Mouse (Mus musculus) hindbrain, embryonic 16.5 days (tissue): ENCODE results near the gene Ripor1. TPM values are rescaled to one million over a fixed set of nuclear protein-coding genes. Genes with fewer than 3 reads are reported as not detected.

Experiments
- ATAC-seq: fragments of 200-750 bp; cut with Nextera tagmentation; 2 replicates; pipeline ENCODE4 v1.8.0; 2017; ENCODE audit warnings: moderate TSS enrichment, moderate library complexity
- H3K27ac ChIP-seq: fragments of 300-500 bp; sonication (generic); 2 replicates; pipeline ENCODE4 v1.5.1; 2014; ENCODE audit warnings: low read depth, mild to moderate bottlenecking, control low read depth, low read length, moderate library complexity
- H3K27me3 ChIP-seq: fragments of 300-500 bp; sonication (generic); replicated peaks from 2 replicates; pipeline ENCODE4 v1.6.1; 2014; ENCODE audit warnings: low read length; ENCODE audit not compliant: control insufficient read depth, insufficient read depth
- H3K36me3 ChIP-seq: fragments of 300-500 bp; sonication (generic); 2 replicates; pipeline ENCODE4 v1.6.1; 2014; ENCODE audit warnings: mild to moderate bottlenecking, low read length, moderate library complexity, mixed read lengths; ENCODE audit not compliant: control insufficient read depth, insufficient read depth
- H3K4me1 ChIP-seq: fragments of 300-500 bp; sonication (generic); 2 replicates; pipeline ENCODE4 v1.6.1; 2014; ENCODE audit warnings: low read depth, low read length; ENCODE audit not compliant: control insufficient read depth, insufficient read depth
- H3K4me2 ChIP-seq: fragments of 300-500 bp; sonication (generic); 2 replicates; pipeline ENCODE4 v1.6.1; 2014; ENCODE audit warnings: mild to moderate bottlenecking, low read length, control low read depth, moderate library complexity
- H3K4me3 ChIP-seq: fragments of 300-500 bp; sonication (generic); 2 replicates; pipeline ENCODE4 v1.5.1; 2014; ENCODE audit warnings: mild to moderate bottlenecking, low read length, control low read depth, moderate library complexity
- H3K9ac ChIP-seq: fragments of 300-500 bp; sonication (generic); 2 replicates; pipeline ENCODE4 v1.6.1; 2014; ENCODE audit warnings: low read depth, mild to moderate bottlenecking, control low read depth, low read length, moderate library complexity
- H3K9me3 ChIP-seq: fragments of 300-500 bp; sonication (generic); 2 replicates; pipeline ENCODE4 v1.6.1; 2014; ENCODE audit warnings: mild to moderate bottlenecking, low read length, moderate library complexity; ENCODE audit not compliant: control insufficient read depth
- WGBS: fragments of 180-500 bp; shearing (Covaris S2); extraction: QIAGEN DNeasy Blood & Tissue Kit; methylation state at CpG from one replicate; pipeline ENCODE4 v1.1.7; 2014; 5-methylcytosine and 5-hydroxymethylcytosine counted together
- polyA plus RNA-seq: library from polyadenylated mRNA; unstranded; fragments of >200 nt; fragmentation: Nextera tagmentation; extraction: Ambion mirVana; gene quantifications from 2 replicates; pipeline ENCODE4 v1.2.1, GENCODE M21; 2015

Gene Ripor1
- polyA plus RNA-seq, 1 experiment from 2014 or later = 37.2 TPM

GRCm38 (mm10) chr8:105621841-105622240 lies 16.8 kb downstream of the Ripor1 start:
- ATAC-seq = peak; percentile 13; the same call in 1 of the 2 replicates
- 32% methylated on average over 4 of the region's 4 CpGs for WGBS

DNA sequence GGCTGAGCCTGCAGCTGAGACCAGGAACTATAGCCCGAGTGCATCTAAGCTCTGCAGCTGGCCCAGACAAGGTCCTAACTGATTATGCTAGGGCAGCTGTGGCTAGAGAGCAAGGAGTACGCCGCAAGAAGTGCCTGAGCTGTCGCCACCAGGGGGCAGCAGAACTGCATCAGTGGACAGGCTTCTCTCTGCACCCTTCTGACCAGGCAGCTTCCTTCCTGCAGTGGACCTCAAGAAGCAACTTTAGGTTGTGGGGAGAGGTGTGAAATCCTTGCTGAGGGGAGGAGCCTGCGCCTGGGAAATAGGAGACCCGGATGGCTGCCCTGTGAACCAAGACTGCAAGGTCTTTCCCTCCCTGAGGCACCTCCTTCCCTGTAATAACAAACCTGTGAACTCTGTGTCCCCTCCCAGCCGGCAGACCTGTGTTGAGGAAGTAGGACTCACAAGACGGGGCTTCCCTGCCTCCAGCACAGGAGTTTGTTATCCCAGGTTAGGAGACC lies 17.4 kb downstream of the Ripor1 start:
- H3K9me3 ChIP-seq = no peaks in the 10 kb centered on the region
- H3K9ac ChIP-seq = no peak overlapping the region
- H3K4me1 ChIP-seq = peaks cover 7% of the 10 kb centered on the region; the same call in 1 of the 2 replicates
- 4% methylated on average over 8 of the region's 8 CpGs for WGBS
- no peak overlapping the region for H3K4me3 ChIP-seq
- no peaks in the 10 kb centered on the region for H3K27me3 ChIP-seq
- H3K27ac ChIP-seq = peak overlapping the region; percentile 74
- ATAC-seq = peak; percentile 88
- no peak overlapping the region for H3K4me2 ChIP-seq
- peaks cover 40% of the 10 kb centered on the region for H3K36me3 ChIP-seq

More at GRCm38 (mm10) chr8:105621841-105622240, 16.8 kb downstream of the Ripor1 start:
- H3K9ac ChIP-seq = no peak overlapping the region
- no peak overlapping the region for H3K4me2 ChIP-seq
- H3K4me1 ChIP-seq = peaks cover 7% of the 10 kb centered on the region; the same call in 1 of the 2 replicates
- H3K4me3 ChIP-seq = no peak overlapping the region
- H3K27ac ChIP-seq = peak overlapping the region; percentile 74
- H3K27me3 ChIP-seq = no peaks in the 10 kb centered on the region
- H3K36me3 ChIP-seq = peaks cover 46% of the 10 kb centered on the region
- no peaks in the 10 kb centered on the region for H3K9me3 ChIP-seq

DNA sequence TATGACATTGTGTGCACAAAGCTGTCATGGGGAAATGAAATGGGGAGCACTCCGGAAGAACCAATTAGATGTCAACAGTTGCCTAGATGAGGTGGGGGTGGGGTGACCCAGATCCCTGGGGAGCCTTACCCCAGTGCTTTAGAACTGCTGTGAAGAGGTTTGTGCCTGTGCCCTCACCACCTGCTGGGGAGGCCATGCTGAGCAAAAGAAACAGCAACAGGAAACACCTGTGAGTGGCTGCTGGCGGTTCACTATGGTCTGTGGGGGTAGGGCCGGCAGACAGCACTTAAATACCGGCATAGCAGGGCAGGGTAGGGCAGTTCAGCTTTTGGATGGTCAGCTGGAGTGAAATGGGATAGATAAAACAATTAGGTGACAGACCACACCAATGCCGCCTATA lies 18.1 kb downstream of the Ripor1 start:
- WGBS = 38% methylated on average over 5 of the region's 5 CpGs
- peaks cover 34% of the 10 kb centered on the region for H3K36me3 ChIP-seq
- ATAC-seq = no peak
- peaks cover 7% of the 10 kb centered on the region; the same call in 1 of the 2 replicates for H3K4me1 ChIP-seq
- no peaks in the 10 kb centered on the region for H3K27me3 ChIP-seq
- H3K9me3 ChIP-seq = no peaks in the 10 kb centered on the region
- no peak overlapping the region for H3K4me2 ChIP-seq
- no peak overlapping the region for H3K4me3 ChIP-seq
- no peak overlapping the region; the same call in 1 of the 2 replicates for H3K27ac ChIP-seq
- H3K9ac ChIP-seq = no peak overlapping the region

DNA sequence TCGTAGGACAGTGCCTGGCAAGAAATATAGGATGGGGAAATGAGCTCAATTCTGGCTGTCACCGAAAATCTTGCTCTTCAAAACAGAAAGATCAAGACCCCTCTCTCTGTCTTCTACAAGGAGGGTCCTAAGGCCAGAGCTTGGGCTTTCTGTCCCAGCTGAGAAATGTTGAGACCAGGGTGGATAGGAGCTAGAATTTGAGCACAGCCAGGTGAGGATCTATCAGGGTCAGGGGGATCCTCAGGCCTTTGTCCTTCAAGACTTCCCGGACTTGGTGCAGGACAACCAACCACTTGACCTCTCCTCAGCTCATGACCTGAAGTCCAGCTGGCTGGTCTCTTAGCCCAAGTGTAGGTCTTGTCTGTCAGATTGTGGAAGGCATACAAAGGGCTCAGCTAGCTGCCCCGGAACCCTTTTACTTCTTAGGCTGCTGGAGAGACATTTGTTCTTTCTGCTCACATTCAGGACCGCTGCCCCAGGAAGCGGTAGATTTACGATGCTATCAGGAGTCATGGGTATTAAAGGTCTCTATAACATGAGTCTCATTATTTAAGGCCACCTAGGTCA lies 18.7 kb downstream of the Ripor1 start:
- no peak for ATAC-seq
- H3K4me3 ChIP-seq = no peak overlapping the region
- H3K27me3 ChIP-seq = no peaks in the 10 kb centered on the region
- H3K9me3 ChIP-seq = no peaks in the 10 kb centered on the region
- 46% methylated on average over 7 of the region's 7 CpGs for WGBS
- no peak overlapping the region for H3K27ac ChIP-seq
- H3K36me3 ChIP-seq = peaks cover 27% of the 10 kb centered on the region
- H3K4me1 ChIP-seq = peaks cover 7% of the 10 kb centered on the region; the same call in 1 of the 2 replicates
- H3K4me2 ChIP-seq = no peak overlapping the region
- H3K9ac ChIP-seq = no peak overlapping the region

DNA sequence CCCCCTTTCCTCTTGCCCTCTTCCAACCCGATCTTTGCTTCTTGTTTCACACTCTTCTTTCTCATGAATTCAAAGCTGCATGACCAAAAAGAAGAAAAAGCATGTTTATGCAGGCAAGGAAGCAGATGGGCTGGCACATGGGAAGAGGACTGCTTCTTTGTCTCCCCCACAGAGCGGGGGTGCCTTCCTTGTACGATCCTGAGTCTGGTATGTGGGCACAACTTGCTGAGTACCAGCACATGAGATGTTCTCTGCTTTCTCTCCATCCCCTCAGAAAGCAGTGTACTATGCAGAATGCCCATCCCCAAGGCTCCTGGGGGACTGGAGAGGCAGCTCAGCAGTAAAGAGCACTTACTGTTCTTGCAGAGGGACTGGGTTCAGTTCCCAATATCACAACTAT lies 19.3 kb downstream of the Ripor1 start:
- H3K9ac ChIP-seq = no peak overlapping the region
- H3K27me3 ChIP-seq = no peaks in the 10 kb centered on the region
- H3K36me3 ChIP-seq = peaks cover 27% of the 10 kb centered on the region
- ATAC-seq = no peak
- H3K9me3 ChIP-seq = no peaks in the 10 kb centered on the region
- no peak overlapping the region for H3K4me2 ChIP-seq
- H3K4me3 ChIP-seq = no peak overlapping the region
- H3K27ac ChIP-seq = no peak overlapping the region
- H3K4me1 ChIP-seq = peaks cover 7% of the 10 kb centered on the region; the same call in 1 of the 2 replicates
- WGBS = 46% methylated on average over 3 of the region's 3 CpGs

- peaks cover 7% of the 10 kb centered on the region; the same call in 1 of the 2 replicates for H3K4me1 ChIP-seq
- H3K4me3 ChIP-seq = no peak overlapping the region
- no peak overlapping the region for H3K4me2 ChIP-seq
- H3K9me3 ChIP-seq = no peaks in the 10 kb centered on the region
- 88% methylated on average over 1 of the region's 1 CpGs for WGBS
- H3K9ac ChIP-seq = no peak overlapping the region
- H3K36me3 ChIP-seq = peaks cover 27% of the 10 kb centered on the region
- no peaks in the 10 kb centered on the region for H3K27me3 ChIP-seq
- H3K27ac ChIP-seq = no peak overlapping the region
- no peak for ATAC-seq
Observed at GRCm38 (mm10) chr8:105624831-105625230, 19.8 kb downstream of the Ripor1 start.

DNA sequence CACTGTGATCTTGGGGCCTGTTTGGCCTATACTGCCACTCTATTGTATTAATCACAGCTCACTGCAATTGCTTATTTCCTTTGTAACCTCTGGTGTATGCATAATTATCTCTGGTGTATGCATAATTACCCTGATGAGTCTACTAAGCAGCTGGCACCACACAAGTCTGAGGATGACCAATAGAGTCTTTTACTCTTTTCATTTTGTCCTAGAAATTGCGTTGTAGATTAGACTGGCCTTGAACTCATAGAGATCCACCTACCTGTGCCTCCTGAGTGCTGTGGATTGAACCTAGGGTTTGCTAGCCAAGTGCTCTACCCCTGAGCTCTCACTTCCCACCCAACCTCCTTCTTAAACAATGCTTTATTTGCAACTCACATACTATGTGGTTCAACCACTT lies 21.0 kb downstream of the Ripor1 start:
- Histone ChIP-seq H3K4me2 (no peak overlapping the region), H3K9ac (no peak overlapping the region), H3K9me3 (no peaks in the 10 kb centered on the region), H3K4me3 (no peak overlapping the region), H3K4me1 (peaks cover 7% of the 10 kb centered on the region; the same call in 1 of the 2 replicates), H3K36me3 (peaks cover 15% of the 10 kb centered on the region), H3K27me3 (no peaks in the 10 kb centered on the region), H3K27ac (no peak overlapping the region)
- WGBS = 65% methylated on average over 1 of the region's 1 CpGs
- no peak for ATAC-seq

DNA sequence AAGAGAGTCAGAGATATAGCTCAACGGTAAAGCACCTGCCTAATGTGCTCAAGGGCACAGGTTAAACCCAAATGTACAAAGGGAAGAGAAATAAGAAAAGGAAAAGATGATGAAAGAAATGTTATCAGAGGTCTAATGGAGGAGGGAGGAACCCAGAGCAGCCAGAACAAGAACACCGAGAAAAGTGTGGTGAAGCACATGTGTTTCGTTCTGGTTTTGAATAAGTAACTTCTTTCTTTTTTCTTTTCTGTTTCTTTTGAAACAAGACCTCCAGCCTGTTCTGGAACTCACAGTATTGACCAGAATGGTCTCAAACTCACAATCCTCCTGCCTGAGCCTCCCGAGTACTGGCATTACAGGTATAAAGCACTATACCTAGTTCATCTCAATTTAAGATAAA lies 24.3 kb downstream of the Ripor1 start:
- no peak overlapping the region for H3K27ac ChIP-seq
- 89% methylated on average over 4 of the region's 4 CpGs for WGBS
- ATAC-seq = no peak
- H3K27me3 ChIP-seq = no peaks in the 10 kb centered on the region
- no peaks in the 10 kb centered on the region for H3K4me1 ChIP-seq
- no peak overlapping the region for H3K4me3 ChIP-seq
- H3K9me3 ChIP-seq = no peaks in the 10 kb centered on the region
- H3K4me2 ChIP-seq = no peak overlapping the region
- 0 out of 2 replicates have a peak, but pooled peaks cover 2% of the 10 kb centered on the region for H3K36me3 ChIP-seq
- no peak overlapping the region for H3K9ac ChIP-seq

DNA sequence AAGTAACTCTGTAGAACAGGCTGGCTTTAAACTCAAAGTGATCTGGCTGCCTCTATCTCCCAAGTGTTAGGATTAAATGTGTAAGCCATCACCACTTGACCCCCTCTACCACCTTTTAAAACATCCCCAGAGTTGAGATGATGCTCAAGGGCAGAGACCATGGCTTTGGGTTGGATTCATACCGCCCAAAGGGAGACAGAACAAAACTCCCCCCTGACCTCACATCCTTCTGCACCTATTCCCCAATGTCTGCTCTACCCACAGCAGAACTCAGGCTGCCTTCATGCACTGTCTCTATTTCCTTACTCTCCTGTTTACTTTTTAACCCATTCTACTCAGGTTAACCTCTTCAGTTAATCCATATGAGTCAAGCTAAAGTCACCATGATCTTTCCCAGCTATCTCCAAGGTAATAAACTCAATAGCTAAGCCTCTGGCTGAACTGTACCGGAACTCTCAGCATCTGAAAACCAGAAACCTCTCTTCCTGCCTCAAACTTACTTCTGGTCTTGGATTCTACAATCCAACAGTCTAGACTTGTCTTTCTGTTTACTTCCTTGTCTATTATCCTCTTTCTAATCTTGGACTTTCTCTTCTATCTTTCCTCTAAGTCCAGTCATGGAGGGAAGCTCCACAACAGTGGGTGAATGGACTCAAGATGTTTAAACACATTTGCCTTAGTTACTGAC lies 29.9 kb downstream of the Ripor1 start:
- H3K9ac ChIP-seq = no peak overlapping the region
- no peak for ATAC-seq
- no peak overlapping the region; the same call in 1 of the 2 replicates for H3K4me3 ChIP-seq
- no peaks in the 10 kb centered on the region for H3K27me3 ChIP-seq
- peaks cover 21% of the 10 kb centered on the region for H3K4me1 ChIP-seq
- H3K4me2 ChIP-seq = peak overlapping the region; percentile 89
- H3K9me3 ChIP-seq = no peaks in the 10 kb centered on the region
- no peak overlapping the region for H3K27ac ChIP-seq
- 86% methylated on average over 2 of the region's 2 CpGs for WGBS
- no peaks in the 10 kb centered on the region for H3K36me3 ChIP-seq
